Mouse (Mus musculus) CH12F3 (cell line): ENCODE results near the gene Mettl3.
"Not testable (repeated sequence)": the region's sequence is repeated elsewhere in the genome, so short reads cannot be mapped to it uniquely, and the experiment has no call there.

ENCODE experiments used
- in situ Hi-C: fragments of 300-500 bp; cut with MboI; formaldehyde crosslinking; loops from 2 replicates; pipeline ENCODE4 v1.14.3; 2020; ENCODE audit warnings: low sequenced_read_pairs

Mettl3 gene

GRCm38 (mm10) chr14:52304644-52305271, at the start of gene Mettl3:
Gene Mettl3 (minus strand): TSS chr14:52305128.
- in situ Hi-C loops = no loop called here

GRCm38 (mm10) chr14:52339512-52339852, 34.6 kb upstream of the Mettl3 start:
- in situ Hi-C loops = no loop called here

GRCm38 (mm10) chr14:52338751-52339511, 34.0 kb upstream of the Mettl3 start:
- in situ Hi-C loops = no loop called here

- in situ Hi-C loops = no loop called here
These were observed 27.2 kb upstream of the Mettl3 start for GRCm38 (mm10) chr14:52332171-52332570.

- in situ Hi-C loops = no loop called here
These were observed 26.3 kb upstream of the Mettl3 start for GRCm38 (mm10) chr14:52331069-52331750.

- in situ Hi-C loops = loop anchor here (10.0 kb wide), 1 partner anchor 203 kb away; no protein-coding TSS in a partner anchor
These were observed 23.2 kb upstream of the Mettl3 start, which contains the start of gene Sall2 for GRCm38 (mm10) chr14:52327910-52328812. Gene Sall2 (minus strand): TSS chr14:52328762.

GRCm38 (mm10) chr14:52327375-52327901, 22.5 kb upstream of the Mettl3 start:
- in situ Hi-C loops = loop anchor here (10.0 kb wide), 1 partner anchor 203 kb away; no protein-coding TSS in a partner anchor

GRCm38 (mm10) chr14:52325890-52326289, 21.0 kb upstream of the Mettl3 start:
- in situ Hi-C loops = loop anchor here (10.0 kb wide), 1 partner anchor 201 kb away; no protein-coding TSS in a partner anchor

- in situ Hi-C loops = no loop called here
These were observed 14.4 kb upstream of the Mettl3 start for GRCm38 (mm10) chr14:52319361-52319760.

GRCm38 (mm10) chr14:52316441-52317225, 11.7 kb upstream of the Mettl3 start:
- in situ Hi-C loops = no loop called here

GRCm38 (mm10) chr14:52315792-52316440, 11.0 kb upstream of the Mettl3 start:
- in situ Hi-C loops = no loop called here

- in situ Hi-C loops = no loop called here
These were observed 10.4 kb upstream of the Mettl3 start for GRCm38 (mm10) chr14:52315283-52315780.

- in situ Hi-C loops = no loop called here
These were observed 9.9 kb upstream of the Mettl3 start for GRCm38 (mm10) chr14:52314808-52315150.

GRCm38 (mm10) chr14:52313931-52314807, 9.2 kb upstream of the Mettl3 start:
- in situ Hi-C loops = no loop called here

GRCm38 (mm10) chr14:52310906-52311305, 6.0 kb upstream of the Mettl3 start:
- in situ Hi-C loops = no loop called here

- in situ Hi-C loops = not testable (repeated sequence)
These were observed 5.4 kb upstream of the Mettl3 start for GRCm38 (mm10) chr14:52310343-52310742.

GRCm38 (mm10) chr14:52306100-52306499, 1.2 kb upstream of the Mettl3 start:
- in situ Hi-C loops = no loop called here

GRCm38 (mm10) chr14:52303517-52303916, 1.4 kb downstream of the Mettl3 start:
- in situ Hi-C loops = not testable (repeated sequence)
